Mouse (Mus musculus): ENCODE data around the gene Kdm2a.

Gene Kdm2a

GRCm38 (mm10) chr19:4300271-4300704 lies 97.8 kb downstream of the Kdm2a start:
- DNase-seq (ENCODE audit: low spot score in 2 of 2), result peak in 1 of 2 experiments; percentile 80

GRCm38 (mm10) chr19:4299574-4300270 lies 98.4 kb downstream of the Kdm2a start:
- peak in 1 of 2 experiments; percentile 61 for DNase-seq (ENCODE audit: low spot score in 2 of 2)

- DNase-seq (ENCODE audit: low spot score in 2 of 2), result no peak
Observed at GRCm38 (mm10) chr19:4299126-4299525, 99.0 kb downstream of the Kdm2a start.

GRCm38 (mm10) chr19:4298322-4299121 lies 99.6 kb downstream of the Kdm2a start:
- peak in 1 of 2 experiments; percentile 23 for DNase-seq (ENCODE audit: low spot score in 2 of 2)

- DNase-seq (ENCODE audit: low spot score in 2 of 2), result peak in 1 of 2 experiments; percentile 46
Observed at GRCm38 (mm10) chr19:4297851-4298250, 100.2 kb downstream of the Kdm2a start.

- DNase-seq (ENCODE audit: low spot score in 2 of 2), result no peak
Observed at GRCm38 (mm10) chr19:4296611-4297010, 101.5 kb downstream of the Kdm2a start.

- peak in 1 of 2 experiments; percentile 16 for DNase-seq (ENCODE audit: low spot score in 2 of 2)
Observed at GRCm38 (mm10) chr19:4295391-4295790, 102.7 kb downstream of the Kdm2a start.

GRCm38 (mm10) chr19:4294381-4295097 lies 103.5 kb downstream of the Kdm2a start:
- peak in 1 of 2 experiments; percentile 83 for DNase-seq (ENCODE audit: low spot score in 2 of 2)

GRCm38 (mm10) chr19:4291161-4291560 lies 106.9 kb downstream of the Kdm2a start:
- peak in 1 of 2 experiments; percentile 17 for DNase-seq (ENCODE audit: low spot score in 2 of 2)

- no peak for DNase-seq (ENCODE audit: low spot score in 2 of 2)
Observed at GRCm38 (mm10) chr19:4290749-4291148, 107.3 kb downstream of the Kdm2a start.

GRCm38 (mm10) chr19:4283653-4284052 lies 114.4 kb downstream of the Kdm2a start:
- DNase-seq (ENCODE audit: low spot score in 2 of 2), result no peak

- peak; percentile 83 to 90 for DNase-seq (ENCODE audit: low spot score in 2 of 2)
Observed at GRCm38 (mm10) chr19:4282898-4283553, 115.1 kb downstream of the Kdm2a start, which contains the start of gene Ankrd13d. Ankrd13d (minus strand) TSS chr19:4283137.

GRCm38 (mm10) chr19:4280425-4280824 lies 117.7 kb downstream of the Kdm2a start:
- no peak for DNase-seq (ENCODE audit: low spot score in 2 of 2)

- peak in 1 of 2 experiments; percentile 61 for DNase-seq (ENCODE audit: low spot score in 2 of 2)
Observed at GRCm38 (mm10) chr19:4279487-4279886, 118.6 kb downstream of the Kdm2a start.

- no peak for DNase-seq (ENCODE audit: low spot score in 2 of 2)
Observed at GRCm38 (mm10) chr19:4270972-4271371, 127.1 kb downstream of the Kdm2a start.

- no peak for DNase-seq (ENCODE audit: low spot score in 2 of 2)
Observed at GRCm38 (mm10) chr19:4270187-4270586, 127.9 kb downstream of the Kdm2a start.

- peak; percentile 51 to 74 for DNase-seq (ENCODE audit: low spot score in 2 of 2)
Observed at GRCm38 (mm10) chr19:4268566-4269361, 129.3 kb downstream of the Kdm2a start, which contains the start of gene Ssh3. Ssh3 (minus strand) TSS chr19:4269180.

- DNase-seq (ENCODE audit: low spot score in 2 of 2), result no peak
Observed at GRCm38 (mm10) chr19:4265956-4266355, 132.1 kb downstream of the Kdm2a start.

Data from spleen, postnatal 10 days (tissue).